Mouse (Mus musculus): Measurements from ENCODE around the gene Taf9.

DNA sequence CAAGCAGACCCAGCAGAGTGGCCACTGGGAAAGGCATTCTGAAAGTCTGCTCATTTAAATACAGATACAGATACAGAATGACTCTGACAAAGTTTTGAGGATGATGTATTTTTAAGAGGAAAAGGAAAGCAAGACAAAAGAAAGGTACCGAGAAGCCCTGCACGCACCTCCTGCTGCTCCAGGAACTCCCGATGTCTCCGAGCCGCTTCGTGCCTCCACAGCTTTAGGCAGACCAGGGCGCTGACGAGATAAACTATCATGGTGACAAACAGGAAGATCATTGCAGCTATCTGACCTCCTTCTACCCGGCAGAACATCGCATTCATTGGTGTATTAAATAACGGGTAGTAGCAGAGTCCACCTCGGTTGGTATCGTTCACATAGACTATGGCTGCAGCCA, 40.1 kb upstream of the Taf9 start:
- no peak for TF ChIP-seq CTCF (IDR thresholded peaks at IDR 0.05; ENCODE audit: extremely low read depth, insufficient read length, insufficient replicate concordance, low read depth, low read length)
- no peak for TF ChIP-seq POLR2A (IDR thresholded peaks at IDR 0.05; ENCODE audit: low read depth, low read length)
